Mouse (Mus musculus) forebrain, embryonic 16.5 days (tissue): Measurements from ENCODE around the gene Txnip. TPM values are rescaled to one million over a fixed set of nuclear protein-coding genes. Genes with fewer than 3 reads are reported as not detected.
"Not testable (repeated sequence)": the region's sequence is repeated elsewhere in the genome, so short reads cannot be mapped to it uniquely, and the experiment has no call there.

ENCODE experiments used
- ATAC-seq: fragments of 200-750 bp; cut with Nextera tagmentation; 2 replicates; pipeline ENCODE4 v1.8.0; 2017; ENCODE audit warnings: mild to moderate bottlenecking, moderate library complexity
- H3K27ac ChIP-seq: fragments of 300-500 bp; sonication (generic); 2 replicates; pipeline ENCODE4 v1.5.1; 2014; ENCODE audit warnings: low read length, control low read depth
- H3K27me3 ChIP-seq: fragments of 300-500 bp; sonication (generic); replicated peaks from 2 replicates; pipeline ENCODE4 v1.6.1; 2014; ENCODE audit warnings: low read length; ENCODE audit not compliant: control insufficient read depth, insufficient read depth
- H3K36me3 ChIP-seq: fragments of 300-500 bp; sonication (generic); 2 replicates; pipeline ENCODE4 v1.6.1; 2014; ENCODE audit not compliant: control insufficient read depth, insufficient read depth
- H3K4me1 ChIP-seq: fragments of 300-500 bp; sonication (generic); replicated peaks from 2 replicates; pipeline ENCODE4 v1.6.1; 2014; ENCODE audit warnings: low read length; ENCODE audit not compliant: control insufficient read depth, insufficient read depth
- H3K4me2 ChIP-seq: fragments of 300-500 bp; sonication (generic); 2 replicates; pipeline ENCODE4 v1.6.1; 2014; ENCODE audit warnings: mild to moderate bottlenecking, low read length, control low read depth
- H3K4me3 ChIP-seq: fragments of 300-500 bp; sonication (generic); replicated peaks from 2 replicates; pipeline ENCODE4 v1.5.1; 2014; ENCODE audit warnings: mild to moderate bottlenecking, low read length, control low read depth
- H3K9ac ChIP-seq: fragments of 300-500 bp; sonication (generic); replicated peaks from 2 replicates; pipeline ENCODE4 v1.6.1; 2014; ENCODE audit warnings: low read depth, low read length, control low read depth
- H3K9me3 ChIP-seq: fragments of 300-500 bp; sonication (generic); 2 replicates; pipeline ENCODE4 v1.6.1; 2016; ENCODE audit warnings: low read length; ENCODE audit not compliant: control insufficient read depth
- WGBS: fragments of 180-500 bp; shearing (Covaris S2); extraction: QIAGEN DNeasy Blood & Tissue Kit; methylation state at CpG from one replicate; pipeline ENCODE4 v1.1.7; 2014; 5-methylcytosine and 5-hydroxymethylcytosine counted together
- polyA plus RNA-seq: library from polyadenylated mRNA; unstranded; fragments of >200 nt; fragmentation: Nextera tagmentation; extraction: Ambion mirVana; gene quantifications from 2 replicates; pipeline ENCODE4 v1.2.1, GENCODE M21; 2015

Gene Txnip
- polyA plus RNA-seq, 1 experiment from 2014 or later, result 63.4 TPM

DNA sequence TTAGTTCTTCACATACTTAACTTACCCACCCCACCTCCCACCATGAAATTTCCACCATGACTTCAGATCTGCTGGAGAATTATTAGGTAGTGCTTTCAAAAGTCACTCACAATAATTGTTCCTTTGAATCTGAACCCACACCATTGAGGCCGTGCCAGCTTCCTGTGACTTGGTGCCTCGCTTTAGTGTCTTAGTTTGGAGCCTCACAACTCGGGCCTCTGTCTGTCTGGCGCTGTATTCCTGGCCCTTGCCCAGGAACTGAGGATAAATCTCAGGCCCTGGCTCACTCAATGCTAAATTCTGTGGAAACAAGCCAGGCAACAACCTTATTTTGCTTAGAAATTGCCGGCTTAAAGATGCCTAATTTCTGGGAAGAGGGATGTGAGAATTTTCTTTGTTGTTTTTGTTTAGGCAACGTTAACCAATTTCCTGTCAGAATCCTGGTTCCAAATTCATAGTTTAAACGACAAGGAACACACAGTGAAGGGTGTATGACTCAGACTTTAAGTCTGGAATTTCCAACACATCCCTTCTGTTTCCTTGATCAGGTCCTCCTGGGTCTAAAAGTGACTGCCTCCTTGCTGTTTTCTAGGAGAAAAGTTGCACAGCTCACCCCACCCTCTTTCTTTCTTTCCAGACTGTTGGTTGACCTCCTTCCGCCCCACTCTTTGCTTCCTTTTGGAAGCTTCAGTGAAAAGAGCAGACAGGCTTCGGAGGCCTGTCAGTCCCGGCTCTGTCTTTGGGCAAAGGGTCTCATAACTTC, 44.4 kb downstream of the Txnip start:
- peak overlapping the region; percentile 62 for H3K4me2 ChIP-seq
- no peak for ATAC-seq
- 6% methylated on average over 10 of the region's 10 CpGs for WGBS
- H3K36me3 ChIP-seq, result no peaks in the 10 kb centered on the region
- H3K27me3 ChIP-seq, result no peaks in the 10 kb centered on the region
- peak overlapping the region; percentile 81 for H3K4me3 ChIP-seq
- peaks cover 59% of the 10 kb centered on the region for H3K4me1 ChIP-seq
- H3K9ac ChIP-seq, result peak overlapping the region; percentile 87
- H3K27ac ChIP-seq, result peak overlapping the region; percentile 96
- H3K9me3 ChIP-seq, result no peaks in the 10 kb centered on the region

DNA sequence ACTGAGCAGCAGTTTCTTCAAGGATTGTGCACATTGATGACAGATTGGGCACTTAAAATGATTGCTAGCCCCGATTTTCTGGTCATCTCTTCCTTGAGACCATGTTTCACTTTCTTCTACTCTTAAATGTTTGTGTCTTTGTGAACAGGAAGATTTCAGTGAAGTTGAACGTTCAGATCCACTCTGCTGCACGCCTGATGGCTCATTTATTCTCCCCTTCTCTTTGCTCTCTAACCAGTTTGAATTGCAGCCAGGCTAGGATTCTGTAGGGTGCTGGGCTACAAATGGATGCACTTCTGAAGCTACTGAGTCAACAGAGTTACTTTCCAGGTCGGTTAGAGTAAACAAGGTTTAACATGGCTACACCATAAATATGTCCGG, 44.9 kb downstream of the Txnip start:
- no peak for ATAC-seq
- 33% methylated on average over 5 of the region's 5 CpGs for WGBS
- H3K27ac ChIP-seq, result peak overlapping the region; percentile 96
- H3K4me2 ChIP-seq, result peak overlapping the region; percentile 62
- H3K9me3 ChIP-seq, result no peaks in the 10 kb centered on the region
- peaks cover 54% of the 10 kb centered on the region for H3K4me1 ChIP-seq
- peak overlapping the region; percentile 87 for H3K9ac ChIP-seq
- no peaks in the 10 kb centered on the region for H3K36me3 ChIP-seq
- no peaks in the 10 kb centered on the region for H3K27me3 ChIP-seq
- peak overlapping the region; percentile 81 for H3K4me3 ChIP-seq

DNA sequence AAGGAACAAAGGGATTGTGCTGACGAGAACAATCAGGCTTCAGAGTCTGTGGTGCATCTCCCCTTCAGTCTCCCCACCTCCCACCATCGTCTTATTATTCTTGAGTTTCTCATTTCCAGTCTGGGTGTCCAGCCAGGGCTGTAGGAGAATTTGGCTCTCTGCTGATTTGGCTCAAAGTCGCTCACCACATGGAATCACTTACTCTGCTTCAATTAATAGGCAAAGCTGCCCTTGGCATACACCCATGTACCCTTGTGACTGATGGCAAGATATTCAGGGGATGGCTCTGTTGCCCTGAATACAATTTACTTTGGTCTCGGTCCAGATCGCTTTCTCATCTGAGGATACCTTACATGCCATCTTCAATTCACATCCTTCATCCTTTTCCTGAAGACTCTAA, 45.6 kb downstream of the Txnip start:
- H3K4me1 ChIP-seq, result peaks cover 50% of the 10 kb centered on the region

GRCm38 (mm10) chr3:96606007-96606406, 48.2 kb downstream of the Txnip start:
- WGBS, result 88% methylated on average over 3 of the region's 4 CpGs
- H3K27ac ChIP-seq, H3K9ac ChIP-seq, H3K4me2 ChIP-seq, H3K36me3 ChIP-seq, H3K9me3 ChIP-seq, H3K4me3 ChIP-seq, H3K27me3 ChIP-seq, ATAC-seq: not testable (repeated sequence)
- peaks cover 32% of the 10 kb centered on the region for H3K4me1 ChIP-seq

More for the DNA sequence above, 45.6 kb downstream of the Txnip start:
- ATAC-seq, result no peak
- H3K36me3 ChIP-seq, result no peaks in the 10 kb centered on the region
- H3K4me3 ChIP-seq, result peak overlapping the region; percentile 81
- peak overlapping the region; percentile 87 for H3K9ac ChIP-seq
- WGBS, result 29% methylated on average over 5 of the region's 5 CpGs
- H3K27ac ChIP-seq, result peak overlapping the region; percentile 96
- no peaks in the 10 kb centered on the region for H3K9me3 ChIP-seq
- H3K4me2 ChIP-seq, result peak overlapping the region; percentile 62
- H3K27me3 ChIP-seq, result no peaks in the 10 kb centered on the region

- H3K9ac ChIP-seq, result no peak overlapping the region
- WGBS, result 94% methylated on average over 4 of the region's 4 CpGs
- no peak overlapping the region for H3K4me3 ChIP-seq
- peaks cover 32% of the 10 kb centered on the region for H3K4me1 ChIP-seq
- no peaks in the 10 kb centered on the region for H3K36me3 ChIP-seq
- H3K27ac ChIP-seq, result no peak overlapping the region
- no peaks in the 10 kb centered on the region for H3K9me3 ChIP-seq
- no peak overlapping the region for H3K4me2 ChIP-seq
- no peak for ATAC-seq
- H3K27me3 ChIP-seq, result no peaks in the 10 kb centered on the region
These were observed 48.9 kb downstream of the Txnip start for GRCm38 (mm10) chr3:96606618-96607017.

Other genes with a start within 250 kb of the Txnip start
- not detected in 2 replicates for gene BC107364, start 105.7 kb upstream of the Txnip start, polyA plus RNA-seq
- 0.66 and 1.1 TPM in 2 replicates for gene Hfe2, start 32.8 kb upstream of the Txnip start, polyA plus RNA-seq
- 1.6 and 1.8 TPM in 2 replicates for gene Gm16253, start 19.0 kb downstream of the Txnip start, polyA plus RNA-seq
- gene Polr3gl, start 36.2 kb downstream of the Txnip start, polyA plus RNA-seq, result 38.7 and 43.1 TPM in 2 replicates
- gene Ankrd34a, start 38.7 kb downstream of the Txnip start, polyA plus RNA-seq, result 16.2 and 21.9 TPM in 2 replicates
- gene Lix1l, start 43.2 kb downstream of the Txnip start, polyA plus RNA-seq, result 6.3 and 7.5 TPM in 2 replicates
- gene Rbm8a, start 72.0 kb downstream of the Txnip start, polyA plus RNA-seq, result 123 and 132 TPM in 2 replicates
- 55.1 and 61.6 TPM in 2 replicates for gene Pex11b, start 77.4 kb downstream of the Txnip start, polyA plus RNA-seq
- gene Gm42957, start 77.5 kb downstream of the Txnip start, polyA plus RNA-seq, result 0.10 and 0.13 TPM in 2 replicates
- gene Itga10, start 87.6 kb downstream of the Txnip start, polyA plus RNA-seq, result 0.75 and 1.3 TPM in 2 replicates
- 1.2 and 3.5 TPM in 2 replicates for gene Ankrd35, start 112.2 kb downstream of the Txnip start, polyA plus RNA-seq
- gene Pias3, start 138.4 kb downstream of the Txnip start, polyA plus RNA-seq, result 24.3 and 32.6 TPM in 2 replicates
- gene Nudt17, start 150.6 kb downstream of the Txnip start, polyA plus RNA-seq, result 4.8 and 6.2 TPM in 2 replicates
- gene Polr3c, start 169.7 kb downstream of the Txnip start, polyA plus RNA-seq, result 32.2 and 33.9 TPM in 2 replicates
- 59.8 and 65.1 TPM in 2 replicates for gene Rnf115, start 169.7 kb downstream of the Txnip start, polyA plus RNA-seq